Comparison of ENCODE assay signal across 9 mouse cellular contexts in genomic region chr6:87582456-87582855, GRCm38 (mm10). TPM values are rescaled to one million over a fixed set of nuclear protein-coding genes. Genes with fewer than 3 reads are reported as not detected.
DNase-seq lines count a peak whose midpoint lies in the region; ATAC-seq and TF ChIP-seq lines count a peak whose summit lies in the region.
"Had no signal": no experiment of that assay in that cellular context is flagged by ENCODE, and none has a peak within 500 bp of the region (broad histone marks: within the 10 kb centered on the region; RNA-seq: fewer than 3 reads in every experiment).

No protein-coding gene starts in this region.

- no peak overlapping the region for H3K9ac ChIP-seq in heart, postnatal 0 days (replicated peaks; ENCODE audit: low read depth, low read length)

- no peak for TF ChIP-seq CTCF in heart, postnatal 0 days (IDR thresholded peaks at IDR 0.05; ENCODE audit: low read depth)
- TF ChIP-seq CTCF in lung, adult 2 months (IDR thresholded peaks at IDR 0.05; ENCODE audit: insufficient read depth, low read length): no peak

- no peak overlapping the region for H3K4me2 ChIP-seq in heart, postnatal 0 days (ENCODE audit: low read depth, low read length)

- no peaks in the 10 kb centered on the region for H3K36me3 ChIP-seq in heart, postnatal 0 days (replicated peaks; ENCODE audit: control insufficient read depth, insufficient read depth, low read length)
- H3K36me3 ChIP-seq in midbrain, embryonic 10.5 days: peaks cover 4% of the 10 kb centered on the region; the same call in 1 of the 2 replicates

- TF ChIP-seq POLR2A in lung, adult 2 months (IDR thresholded peaks at IDR 0.05; ENCODE audit: borderline replicate concordance, extremely low read depth, low read depth, low read length): no peak

- peaks cover 11% of the 10 kb centered on the region for H3K4me1 ChIP-seq in heart, postnatal 0 days (ENCODE audit: control insufficient read depth, insufficient read depth)
- no peaks in the 10 kb centered on the region for H3K4me1 ChIP-seq in lung, adult 2 months (ENCODE audit: control insufficient read depth, insufficient read depth, low read length)
- peaks cover 11% of the 10 kb centered on the region for H3K4me1 ChIP-seq in midbrain, embryonic 10.5 days

- ATAC-seq in common myeloid progenitor, adult 5-6 weeks (replicated peaks; ENCODE audit: low read depth, poor library complexity, severe bottlenecking): peak; percentile 55
- ATAC-seq in heart, postnatal 0 days (ENCODE audit: insufficient read depth, low read depth): peak; percentile 83

- 0 out of 2 replicates have a peak overlapping the region, but pooled peaks have one; percentile 7 for H3K27ac ChIP-seq in heart, postnatal 0 days (ENCODE audit: low read depth)
- no peak overlapping the region for H3K27ac ChIP-seq in midbrain, embryonic 10.5 days (replicated peaks)

- H3K27me3 ChIP-seq in heart, postnatal 0 days (ENCODE audit: control insufficient read depth, insufficient read depth, low read length): peaks cover 15% of the 10 kb centered on the region; the same call in 1 of the 2 replicates
- peaks cover 3% of the 10 kb centered on the region; the same call in 1 of the 2 replicates for H3K27me3 ChIP-seq in midbrain, embryonic 10.5 days (ENCODE audit: low read depth, poor library complexity, severe bottlenecking)

- peak; percentile 51 for DNase-seq in MN1 (ENCODE audit: low spot score)
- DNase-seq in heart, postnatal 0 days (ENCODE audit: low spot score): peak; percentile 34
- peak; percentile 80 for DNase-seq in lung, adult 2 months
- no peak for DNase-seq in left cerebral cortex, postnatal 36 days (ENCODE audit: low spot score in 2 of 2)
- DNase-seq in frontal cortex, postnatal 36 days (ENCODE audit: low spot score in 2 of 2): no peak
- DNase-seq in B cell, adult 2 months: no peak
- no peak for DNase-seq in midbrain, embryonic 10.5 days (ENCODE audit: low spot score)
- DNase-seq: cerebellum, adult 11 months had no signal

- intact Hi-C loops in left cerebral cortex, postnatal 36 days (cut with DNase I): no loop called here

- 11% methylated on average over 6 of the region's 6 CpGs for WGBS in heart, postnatal 0 days
- 11% methylated on average over 6 of the region's 6 CpGs for WGBS in lung, adult 2 months
- 86% methylated on average over 6 of the region's 6 CpGs for WGBS in midbrain, embryonic 10.5 days

- no peak for TF ChIP-seq EP300 in heart, postnatal 0 days (IDR thresholded peaks at IDR 0.05; ENCODE audit: low read depth)

- H3K9me3 ChIP-seq in heart, postnatal 0 days (replicated peaks; ENCODE audit: control insufficient read depth, low read length): no peaks in the 10 kb centered on the region
- no peaks in the 10 kb centered on the region for H3K9me3 ChIP-seq in midbrain, embryonic 10.5 days (replicated peaks)

- H3K4me3 ChIP-seq in heart, postnatal 0 days (ENCODE audit: low read depth, low read length): no peak overlapping the region
- H3K4me3 ChIP-seq in lung, adult 2 months (replicated peaks; ENCODE audit: extremely low read depth, low read depth, low read length): no peak overlapping the region
- no peak overlapping the region for H3K4me3 ChIP-seq in midbrain, embryonic 10.5 days

RNA-seq across cellular contexts. Expression of gene Prokr1, which starts 8.1 kb away (rescaled TPM):
- 0.46 TPM in 1 of 2 replicates, not detected in the other for total RNA-seq in common myeloid progenitor, adult 5-6 weeks (2017)
- total RNA-seq in heart, postnatal 0 days (2014; rRNA removed; ENCODE audit: low replicate concordance): 1.7 and 2.2 TPM in 2 replicates
- 0.11 and 0.25 TPM in 2 replicates for polyA plus RNA-seq in heart, postnatal 0 days (2015; fragmentation: Nextera tagmentation; extraction: Ambion mirVana)
- polyA plus RNA-seq in lung, adult 2 months (2012; rRNA removed): 0.41 and 0.83 TPM in 2 replicates
- under 1 TPM; 0.09 to 0.17 TPM for total RNA-seq in left cerebral cortex, postnatal 36 days (2021)
- polyA plus RNA-seq in midbrain, embryonic 10.5 days (2016; fragmentation: Nextera tagmentation; extraction: Ambion mirVana): 3.1 and 3.4 TPM in 2 replicates

RNA-seq across cellular contexts. Expression of gene Arhgap25, which starts 49.4 kb away (rescaled TPM):
- 32.7 and 44.2 TPM in 2 replicates for total RNA-seq in common myeloid progenitor, adult 5-6 weeks (2017)
- total RNA-seq in heart, postnatal 0 days (2014; rRNA removed; ENCODE audit: low replicate concordance): 1.6 and 3.2 TPM in 2 replicates
- polyA plus RNA-seq in heart, postnatal 0 days (2015; fragmentation: Nextera tagmentation; extraction: Ambion mirVana): 3.2 TPM in 2 replicates
- polyA plus RNA-seq in lung, adult 2 months (2012; rRNA removed): 4.5 and 6.6 TPM in 2 replicates
- 10 to 100 TPM in 1 of 2 experiments, 1 to 10 TPM in 1; 7.9 to 10.7 TPM for total RNA-seq in left cerebral cortex, postnatal 36 days (2021)
- polyA plus RNA-seq in midbrain, embryonic 10.5 days (2016; fragmentation: Nextera tagmentation; extraction: Ambion mirVana): 2.2 and 2.6 TPM in 2 replicates

Comparison
In these comparisons a context has a peak if more than half of its experiments do, and no peak if none do; other contexts are left out.
1. DNase-seq: peak in MN1 (single experiment), heart, postnatal 0 days (single experiment) and lung, adult 2 months (single experiment); none in left cerebral cortex, postnatal 36 days (0 of 2), frontal cortex, postnatal 36 days (0 of 2), B cell, adult 2 months (0 of 2) and midbrain, embryonic 10.5 days (single experiment).